Mouse (Mus musculus): Measurements from ENCODE around the gene Arhgef3. TPM values are rescaled to one million over a fixed set of nuclear protein-coding genes. Genes with fewer than 3 reads are reported as not detected.

Gene Arhgef3
- polyA plus RNA-seq, 1 experiment from 2014 or later = 9.0 TPM

GRCm38 (mm10) chr14:27171175-27171830 lies 56.6 kb downstream of the Arhgef3 start:
- H3K36me3 ChIP-seq (ENCODE audit: insufficient read depth) = no peaks in the 10 kb centered on the region
- H3K4me3 ChIP-seq (ENCODE audit: low read depth, low read length) = no peak overlapping the region
- H3K4me2 ChIP-seq = no peak overlapping the region
- ATAC-seq (ENCODE audit: insufficient read depth) = 0 out of 2 replicates have a peak, but pooled peaks have one; percentile 30
- peak; percentile 34 for DNase-seq
- H3K9ac ChIP-seq = no peak overlapping the region
- H3K27me3 ChIP-seq (ENCODE audit: insufficient read depth, low read length) = no peaks in the 10 kb centered on the region
- H3K27ac ChIP-seq (ENCODE audit: low read depth) = 0 out of 2 replicates have a peak overlapping the region, but pooled peaks have one; percentile 16
- H3K4me1 ChIP-seq (ENCODE audit: insufficient read depth) = no peaks in the 10 kb centered on the region
- 42% methylated on average over 14 of the region's 14 CpGs for WGBS
- no peak for TF ChIP-seq CTCF (IDR thresholded peaks at IDR 0.05; ENCODE audit: low read depth)
- H3K9me3 ChIP-seq (ENCODE audit: low read depth, low read length) = no peaks in the 10 kb centered on the region

- 0 out of 2 replicates have a peak, but pooled peaks have one; percentile 29 for ATAC-seq (ENCODE audit: insufficient read depth)
- TF ChIP-seq CTCF (IDR thresholded peaks at IDR 0.05; ENCODE audit: low read depth) = no peak
These were observed 58.6 kb downstream of the Arhgef3 start for GRCm38 (mm10) chr14:27173178-27173803.

GRCm38 (mm10) chr14:27174188-27174786 lies 59.6 kb downstream of the Arhgef3 start:
- H3K9ac ChIP-seq = no peak overlapping the region
- no peaks in the 10 kb centered on the region for H3K36me3 ChIP-seq (ENCODE audit: insufficient read depth)
- no peak overlapping the region for H3K4me2 ChIP-seq
- ATAC-seq (ENCODE audit: insufficient read depth) = no peak
- TF ChIP-seq CTCF (IDR thresholded peaks at IDR 0.05; ENCODE audit: low read depth) = no peak
- no peaks in the 10 kb centered on the region for H3K9me3 ChIP-seq (ENCODE audit: low read depth, low read length)
- H3K27me3 ChIP-seq (ENCODE audit: insufficient read depth, low read length) = no peaks in the 10 kb centered on the region
- H3K4me3 ChIP-seq (ENCODE audit: low read depth, low read length) = no peak overlapping the region
- 0 out of 2 replicates have a peak, but pooled peaks cover 3% of the 10 kb centered on the region for H3K4me1 ChIP-seq (ENCODE audit: insufficient read depth)
- DNase-seq = no peak
- no peak overlapping the region for H3K27ac ChIP-seq (ENCODE audit: low read depth)
- WGBS = 55% methylated on average over 6 of the region's 6 CpGs

More at GRCm38 (mm10) chr14:27173178-27173803, 58.6 kb downstream of the Arhgef3 start:
- Histone ChIP-seq H3K9ac (no peak overlapping the region), H3K4me1 (ENCODE audit: insufficient read depth) (no peaks in the 10 kb centered on the region), H3K27me3 (ENCODE audit: insufficient read depth, low read length) (no peaks in the 10 kb centered on the region), H3K4me2 (no peak overlapping the region), H3K36me3 (ENCODE audit: insufficient read depth) (no peaks in the 10 kb centered on the region), H3K27ac (ENCODE audit: low read depth) (no peak overlapping the region), H3K9me3 (ENCODE audit: low read depth, low read length) (no peaks in the 10 kb centered on the region), H3K4me3 (ENCODE audit: low read depth, low read length) (no peak overlapping the region)
- WGBS = 60% methylated on average over 10 of the region's 10 CpGs
- DNase-seq = peak; percentile 25

GRCm38 (mm10) chr14:27174831-27175301 lies 60.2 kb downstream of the Arhgef3 start:
- WGBS = 51% methylated on average over 12 of the region's 12 CpGs
- DNase-seq = peak; percentile 49

GRCm38 (mm10) chr14:27175343-27175742 lies 60.6 kb downstream of the Arhgef3 start:
- H3K9me3 ChIP-seq (ENCODE audit: low read depth, low read length) = no peaks in the 10 kb centered on the region
- no peak overlapping the region for H3K4me2 ChIP-seq
- no peak overlapping the region for H3K4me3 ChIP-seq (ENCODE audit: low read depth, low read length)
- no peaks in the 10 kb centered on the region for H3K36me3 ChIP-seq (ENCODE audit: insufficient read depth)
- H3K4me1 ChIP-seq (ENCODE audit: insufficient read depth) = 0 out of 2 replicates have a peak, but pooled peaks cover 3% of the 10 kb centered on the region
- H3K27ac ChIP-seq (ENCODE audit: low read depth) = no peak overlapping the region
- no peak for TF ChIP-seq CTCF (IDR thresholded peaks at IDR 0.05; ENCODE audit: low read depth)
- H3K9ac ChIP-seq = no peak overlapping the region
- no peaks in the 10 kb centered on the region for H3K27me3 ChIP-seq (ENCODE audit: insufficient read depth, low read length)
- ATAC-seq (ENCODE audit: insufficient read depth) (no peak), DNase-seq (no peak)
- WGBS = 70% methylated on average over 11 of the region's 11 CpGs

More at GRCm38 (mm10) chr14:27174831-27175301, 60.2 kb downstream of the Arhgef3 start:
- H3K27ac ChIP-seq (ENCODE audit: low read depth) = no peak overlapping the region
- H3K9ac ChIP-seq = no peak overlapping the region
- H3K9me3 ChIP-seq (ENCODE audit: low read depth, low read length) = no peaks in the 10 kb centered on the region
- 0 out of 2 replicates have a peak, but pooled peaks cover 3% of the 10 kb centered on the region for H3K4me1 ChIP-seq (ENCODE audit: insufficient read depth)
- H3K4me2 ChIP-seq = no peak overlapping the region
- no peaks in the 10 kb centered on the region for H3K27me3 ChIP-seq (ENCODE audit: insufficient read depth, low read length)
- H3K4me3 ChIP-seq (ENCODE audit: low read depth, low read length) = no peak overlapping the region
- ATAC-seq (ENCODE audit: insufficient read depth) = no peak
- H3K36me3 ChIP-seq (ENCODE audit: insufficient read depth) = no peaks in the 10 kb centered on the region
- TF ChIP-seq CTCF (IDR thresholded peaks at IDR 0.05; ENCODE audit: low read depth) = no peak

- TF ChIP-seq CTCF (IDR thresholded peaks at IDR 0.05; ENCODE audit: low read depth) = no peak
- Histone ChIP-seq H3K4me2 (no peak overlapping the region), H3K4me1 (ENCODE audit: insufficient read depth) (0 out of 2 replicates have a peak, but pooled peaks cover 3% of the 10 kb centered on the region), H3K9ac (no peak overlapping the region), H3K9me3 (ENCODE audit: low read depth, low read length) (no peaks in the 10 kb centered on the region), H3K27ac (ENCODE audit: low read depth) (no peak overlapping the region), H3K36me3 (ENCODE audit: insufficient read depth) (no peaks in the 10 kb centered on the region), H3K27me3 (ENCODE audit: insufficient read depth, low read length) (no peaks in the 10 kb centered on the region), H3K4me3 (ENCODE audit: low read depth, low read length) (no peak overlapping the region)
- DNase-seq (no peak), ATAC-seq (ENCODE audit: insufficient read depth) (no peak)
- WGBS = 77% methylated on average over 8 of the region's 8 CpGs
These were observed 63.3 kb downstream of the Arhgef3 start for GRCm38 (mm10) chr14:27177800-27178559.
